Mouse (Mus musculus): ENCODE results near the gene Prss43.

- no peak for TF ChIP-seq EP300 (optimal IDR thresholded peaks at IDR 0.05)
- TF ChIP-seq CTCF (IDR thresholded peaks at IDR 0.05; ENCODE audit: low read depth) = no peak
Observed at GRCm38 (mm10) chr9:110841438-110841837, 14.9 kb downstream of the Prss43 start.

Data from stomach, postnatal 0 days (tissue).